Mouse (Mus musculus) erythroblast, embryonic 14.5 days (primary cell): ENCODE measurements around the gene Tbc1d20. TPM values are rescaled to one million over a fixed set of nuclear protein-coding genes. Genes with fewer than 3 reads are reported as not detected.

ENCODE experiments used
- H3K27me3 ChIP-seq: 2 replicates; pipeline ENCODE4 v1.6.1; 2012; ENCODE audit warnings: inconsistent platforms; ENCODE audit not compliant: control insufficient read depth
- H3K36me3 ChIP-seq: 2 replicates; pipeline ENCODE4 v1.6.1; 2012; ENCODE audit warnings: mild to moderate bottlenecking, inconsistent platforms; ENCODE audit not compliant: control insufficient read depth
- H3K4me1 ChIP-seq: 2 replicates; pipeline ENCODE4 v1.6.1; 2012; ENCODE audit warnings: inconsistent platforms; ENCODE audit not compliant: control insufficient read depth
- H3K4me3 ChIP-seq: replicated peaks from 2 replicates; pipeline ENCODE3; 2012; ENCODE audit warnings: moderate library complexity, mild to moderate bottlenecking, inconsistent platforms
- H3K9me3 ChIP-seq: 2 replicates; pipeline ENCODE4 v1.6.1; 2012; ENCODE audit warnings: low read length, inconsistent platforms, mixed read lengths; ENCODE audit not compliant: control insufficient read depth
- GATA1 ChIP-seq: IDR thresholded peaks from 2 replicates; pipeline ENCODE4 v1.6.1; 2012; ENCODE audit warnings: low read length, inconsistent platforms, mixed read lengths
- TAL1 ChIP-seq: IDR thresholded peaks from 3 replicates; pipeline ENCODE4 v1.6.1; 2012; ENCODE audit warnings: low read length, inconsistent platforms, mixed read lengths
- polyA plus RNA-seq: library from polyadenylated mRNA; stranded (reverse); fragments of >175 nt; gene quantifications from 2 replicates; pipeline ENCODE4 v1.2.3, GENCODE M21; 2012

The Tbc1d20 gene
- polyA plus RNA-seq, 1 experiment, result 0.32 TPM

- TF ChIP-seq GATA1, result no peak
- TF ChIP-seq TAL1, result no peak
- peaks cover 40% of the 10 kb centered on the region for H3K4me1 ChIP-seq
- H3K4me3 ChIP-seq, result no peak overlapping the region
- H3K36me3 ChIP-seq, result peaks cover 27% of the 10 kb centered on the region
- H3K9me3 ChIP-seq, result no peaks in the 10 kb centered on the region
- peaks cover 10% of the 10 kb centered on the region; the same call in 1 of the 2 replicates for H3K27me3 ChIP-seq
Observed at GRCm38 (mm10) chr2:152333345-152334006, 39.8 kb downstream of the Tbc1d20 start.

GRCm38 (mm10) chr2:152335289-152335820 lies 41.7 kb downstream of the Tbc1d20 start:
- H3K4me1 ChIP-seq, result peaks cover 30% of the 10 kb centered on the region
- peaks cover 10% of the 10 kb centered on the region; the same call in 1 of the 2 replicates for H3K27me3 ChIP-seq
- no peak overlapping the region for H3K4me3 ChIP-seq

GRCm38 (mm10) chr2:152336856-152337255 lies 43.2 kb downstream of the Tbc1d20 start:
- TF ChIP-seq TAL1, result no peak
- TF ChIP-seq GATA1, result no peak
- H3K36me3 ChIP-seq, result peaks cover 3% of the 10 kb centered on the region; the same call in 1 of the 2 replicates
- H3K9me3 ChIP-seq, result no peaks in the 10 kb centered on the region
- H3K4me1 ChIP-seq, result peaks cover 15% of the 10 kb centered on the region
- no peak overlapping the region for H3K4me3 ChIP-seq
- peaks cover 11% of the 10 kb centered on the region for H3K27me3 ChIP-seq

More at GRCm38 (mm10) chr2:152335289-152335820, 41.7 kb downstream of the Tbc1d20 start:
- Histone ChIP-seq H3K9me3 (no peaks in the 10 kb centered on the region), H3K36me3 (peaks cover 9% of the 10 kb centered on the region)
- TF ChIP-seq TAL1 (no peak), GATA1 (no peak)

GRCm38 (mm10) chr2:152337591-152338212 lies 44.1 kb downstream of the Tbc1d20 start:
- Histone ChIP-seq H3K4me1 (peaks cover 14% of the 10 kb centered on the region), H3K27me3 (peaks cover 18% of the 10 kb centered on the region), H3K4me3 (no peak overlapping the region), H3K36me3 (peaks cover 3% of the 10 kb centered on the region; the same call in 1 of the 2 replicates), H3K9me3 (no peaks in the 10 kb centered on the region)
- TF ChIP-seq TAL1 (no peak), GATA1 (no peak)

GRCm38 (mm10) chr2:152338319-152338718 lies 44.7 kb downstream of the Tbc1d20 start:
- peaks cover 15% of the 10 kb centered on the region for H3K4me1 ChIP-seq
- peaks cover 3% of the 10 kb centered on the region; the same call in 1 of the 2 replicates for H3K36me3 ChIP-seq
- TF ChIP-seq GATA1 (no peak), TAL1 (no peak)
- H3K9me3 ChIP-seq, result no peaks in the 10 kb centered on the region
- H3K27me3 ChIP-seq, result peaks cover 24% of the 10 kb centered on the region
- no peak overlapping the region for H3K4me3 ChIP-seq

GRCm38 (mm10) chr2:152339631-152340179 lies 46.1 kb downstream of the Tbc1d20 start:
- H3K27me3 ChIP-seq, result peaks cover 27% of the 10 kb centered on the region
- H3K4me1 ChIP-seq, result peaks cover 25% of the 10 kb centered on the region
- H3K4me3 ChIP-seq, result no peak overlapping the region
- H3K9me3 ChIP-seq, result no peaks in the 10 kb centered on the region
- peaks cover 3% of the 10 kb centered on the region; the same call in 1 of the 2 replicates for H3K36me3 ChIP-seq
- TF ChIP-seq TAL1 (no peak), GATA1 (no peak)

GRCm38 (mm10) chr2:152343329-152344213 lies 49.9 kb downstream of the Tbc1d20 start, which contains the start of gene Trib3:
Gene Trib3 (minus strand): TSS chr2:152344032.
- Histone ChIP-seq H3K4me1 (peaks cover 57% of the 10 kb centered on the region), H3K4me3 (peak within 1 kb of the TSS; percentile 71), H3K27me3 (peaks cover 19% of the 10 kb centered on the region), H3K36me3 (no peaks in the 10 kb centered on the region), H3K9me3 (no peaks in the 10 kb centered on the region)
- TF ChIP-seq GATA1 (no peak), TAL1 (no peak)

- Histone ChIP-seq H3K4me1 (peaks cover 65% of the 10 kb centered on the region), H3K9me3 (no peaks in the 10 kb centered on the region), H3K4me3 (peak overlapping the region; percentile 71), H3K27me3 (peaks cover 19% of the 10 kb centered on the region), H3K36me3 (no peaks in the 10 kb centered on the region)
- TF ChIP-seq TAL1, result no peak
- TF ChIP-seq GATA1, result no peak
Observed at GRCm38 (mm10) chr2:152344361-152344760, 50.7 kb downstream of the Tbc1d20 start.
